Mouse (Mus musculus) lung, embryonic 16.5 days (tissue): Measurements from ENCODE around the gene Zpbp2. TPM values are rescaled to one million over a fixed set of nuclear protein-coding genes. Genes with fewer than 3 reads are reported as not detected.

Experiments used
- polyA plus RNA-seq: library from polyadenylated mRNA; unstranded; fragments of >200 nt; fragmentation: Nextera tagmentation; extraction: Ambion mirVana; gene quantifications from 2 replicates; pipeline ENCODE4 v1.2.1, GENCODE M21; 2015

The Zpbp2 gene
- polyA plus RNA-seq, 1 experiment from 2014 or later, result not detected

Other genes starting within 250 kb of the Zpbp2 start
- gene Neurod2, start 221.4 kb upstream of the Zpbp2 start, polyA plus RNA-seq, result 0.06 TPM in 1 of 2 replicates, not detected in the other
- 5.6 and 6.1 TPM in 2 replicates for gene Ppp1r1b, start 202.7 kb upstream of the Zpbp2 start, polyA plus RNA-seq
- gene Stard3, start 192.7 kb upstream of the Zpbp2 start, polyA plus RNA-seq, result 55.9 and 61.3 TPM in 2 replicates
- gene Tcap, start 167.3 kb upstream of the Zpbp2 start, polyA plus RNA-seq, result 6.7 and 8.0 TPM in 2 replicates
- 0.13 TPM in 1 of 2 replicates, not detected in the other for gene Pnmt, start 164.6 kb upstream of the Zpbp2 start, polyA plus RNA-seq
- 15.0 and 16.2 TPM in 2 replicates for gene Pgap3, start 150.6 kb upstream of the Zpbp2 start, polyA plus RNA-seq
- gene Erbb2, start 138.6 kb upstream of the Zpbp2 start, polyA plus RNA-seq, result 39.3 and 41.4 TPM in 2 replicates
- 87.5 and 97.5 TPM in 2 replicates for gene Mien1, start 112.1 kb upstream of the Zpbp2 start, polyA plus RNA-seq
- 45.6 and 47.6 TPM in 2 replicates for gene Grb7, start 104.7 kb upstream of the Zpbp2 start, polyA plus RNA-seq
- 0.33 and 1.1 TPM in 2 replicates for gene Ikzf3, start 5.1 kb upstream of the Zpbp2 start, polyA plus RNA-seq
- gene Ormdl3, start 36.3 kb downstream of the Zpbp2 start, polyA plus RNA-seq, result 50.8 and 51.2 TPM in 2 replicates
- not detected in 2 replicates for gene Lrrc3c, start 47.2 kb downstream of the Zpbp2 start, polyA plus RNA-seq
- gene Gm12355, start 74.6 kb downstream of the Zpbp2 start, polyA plus RNA-seq, result 0.69 and 1.2 TPM in 2 replicates
- gene Gsdma3, start 75.3 kb downstream of the Zpbp2 start, polyA plus RNA-seq, result not detected in 2 replicates
- gene Gsdma2, start 95.7 kb downstream of the Zpbp2 start, polyA plus RNA-seq, result not detected in 2 replicates
- gene Gsdma, start 113.3 kb downstream of the Zpbp2 start, polyA plus RNA-seq, result 0.09 TPM in 1 of 2 replicates, not detected in the other
- 165 and 177 TPM in 2 replicates for gene Psmd3, start 131.5 kb downstream of the Zpbp2 start, polyA plus RNA-seq
- gene Csf3, start 150.2 kb downstream of the Zpbp2 start, polyA plus RNA-seq, result not detected in 2 replicates
- gene Med24, start 178.3 kb downstream of the Zpbp2 start, polyA plus RNA-seq, result 56.6 and 57.8 TPM in 2 replicates
- gene Thra, start 189.5 kb downstream of the Zpbp2 start, polyA plus RNA-seq, result 36.3 and 36.4 TPM in 2 replicates
- 1.4 and 1.6 TPM in 2 replicates for gene Nr1d1, start 224.2 kb downstream of the Zpbp2 start, polyA plus RNA-seq
- 19.4 and 20.3 TPM in 2 replicates for gene Msl1, start 244.4 kb downstream of the Zpbp2 start, polyA plus RNA-seq